Mouse (Mus musculus) midbrain, embryonic 13.5 days (tissue): ENCODE data around the gene Hspa1a. TPM values are rescaled to one million over a fixed set of nuclear protein-coding genes. Genes with fewer than 3 reads are reported as not detected.
"Not testable (repeated sequence)": the region's sequence is repeated elsewhere in the genome, so short reads cannot be mapped to it uniquely, and the experiment has no call there.

Source experiments
- ATAC-seq: fragments of 200-750 bp; cut with Nextera tagmentation; 2 replicates; pipeline ENCODE4 v1.8.0; 2017; ENCODE audit warnings: mild to moderate bottlenecking, moderate TSS enrichment, moderate library complexity
- H3K27ac ChIP-seq: fragments of 300-500 bp; sonication (generic); 2 replicates; pipeline ENCODE4 v1.5.1; 2015; ENCODE audit warnings: inconsistent platforms, mild to moderate bottlenecking, moderate library complexity
- H3K27me3 ChIP-seq: fragments of 300-500 bp; sonication (generic); 2 replicates; pipeline ENCODE4 v1.6.1; 2015; ENCODE audit warnings: mild to moderate bottlenecking, inconsistent platforms
- H3K36me3 ChIP-seq: fragments of 300-500 bp; sonication (generic); 2 replicates; pipeline ENCODE4 v1.6.1; 2015; ENCODE audit warnings: mild to moderate bottlenecking, inconsistent platforms
- H3K4me1 ChIP-seq: fragments of 300-500 bp; sonication (generic); replicated peaks from 2 replicates; pipeline ENCODE4 v1.6.1; 2015; ENCODE audit warnings: inconsistent platforms
- H3K4me2 ChIP-seq: fragments of 300-500 bp; sonication (generic); replicated peaks from 2 replicates; pipeline ENCODE4 v1.6.1; 2015; ENCODE audit warnings: moderate library complexity, mild to moderate bottlenecking, inconsistent platforms
- H3K4me3 ChIP-seq: fragments of 300-500 bp; sonication (generic); replicated peaks from 2 replicates; pipeline ENCODE4 v1.5.1; 2015; ENCODE audit warnings: mild to moderate bottlenecking, inconsistent platforms
- H3K9ac ChIP-seq: fragments of 300-500 bp; sonication (generic); replicated peaks from 2 replicates; pipeline ENCODE4 v1.6.1; 2015; ENCODE audit warnings: mild to moderate bottlenecking, inconsistent platforms
- H3K9me3 ChIP-seq: fragments of 300-500 bp; sonication (generic); 2 replicates; pipeline ENCODE4 v1.6.1; 2016; ENCODE audit warnings: mild to moderate bottlenecking, inconsistent platforms
- WGBS: fragments of 180-500 bp; shearing (Covaris S2); methylation state at CpG from one replicate; pipeline ENCODE4 v1.1.7; 2015; 5-methylcytosine and 5-hydroxymethylcytosine counted together
- polyA plus RNA-seq: library from polyadenylated mRNA; unstranded; fragments of >200 nt; fragmentation: Nextera tagmentation; extraction: Ambion mirVana; gene quantifications from 2 replicates; pipeline ENCODE4 v1.2.1, GENCODE M21; 2015

Gene Hspa1a
- 2.8 and 2.9 TPM in 2 replicates for polyA plus RNA-seq

DNA sequence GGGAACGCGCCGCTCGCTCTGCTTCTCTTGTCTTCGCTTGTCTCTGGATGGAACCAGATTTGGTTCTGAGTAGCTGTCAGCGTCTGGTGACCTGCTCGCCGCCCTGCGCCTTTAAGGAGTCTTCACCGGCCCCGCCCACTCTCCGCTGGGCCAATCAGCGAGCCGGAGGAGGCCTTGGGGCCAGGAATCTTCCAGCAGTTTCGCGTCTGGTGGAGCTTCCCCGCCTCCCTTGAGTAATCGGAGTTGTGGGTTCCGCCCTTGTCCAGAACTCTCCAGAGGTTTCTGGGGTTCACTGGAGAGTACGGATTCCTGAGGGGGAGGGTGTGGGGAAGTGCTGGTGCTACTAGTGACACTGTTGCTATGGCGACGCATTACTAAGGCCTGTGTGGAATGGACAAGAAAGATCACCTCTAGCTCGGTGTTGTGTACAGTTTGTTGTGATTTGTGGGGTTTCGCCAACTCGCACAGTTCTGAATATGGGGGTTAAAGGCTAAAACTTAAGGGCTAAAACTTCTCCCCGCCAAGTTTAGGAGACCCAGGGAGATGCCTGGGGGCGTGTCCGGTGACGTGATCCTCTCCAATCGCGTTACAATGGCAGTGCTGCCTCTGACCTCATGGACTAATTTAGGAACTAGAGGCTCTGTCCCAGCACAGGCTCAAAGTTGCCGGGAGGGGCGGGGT lies at the start of gene Hspa1a, which contains the start of gene Hspa1l:
TSS of gene Hspa1a (minus strand) at position 88 of the 681 bp plus-strand sequence.
TSS of gene Hspa1l (plus strand) at position 635 of the 681 bp plus-strand sequence.
- H3K4me2 ChIP-seq: peak within 1 kb of the TSS; percentile 72
- peaks cover 42% of the 10 kb centered on the region for H3K27me3 ChIP-seq
- H3K4me3 ChIP-seq: peak within 1 kb of the TSS; percentile 41
- H3K9me3 ChIP-seq, H3K36me3 ChIP-seq, H3K4me1 ChIP-seq, H3K27ac ChIP-seq: not testable (repeated sequence)
- under 1% methylated on average over 33 of the region's 33 CpGs for WGBS
- H3K9ac ChIP-seq: peak within 1 kb of the TSS; percentile 44
- ATAC-seq: peak; percentile 95

DNA sequence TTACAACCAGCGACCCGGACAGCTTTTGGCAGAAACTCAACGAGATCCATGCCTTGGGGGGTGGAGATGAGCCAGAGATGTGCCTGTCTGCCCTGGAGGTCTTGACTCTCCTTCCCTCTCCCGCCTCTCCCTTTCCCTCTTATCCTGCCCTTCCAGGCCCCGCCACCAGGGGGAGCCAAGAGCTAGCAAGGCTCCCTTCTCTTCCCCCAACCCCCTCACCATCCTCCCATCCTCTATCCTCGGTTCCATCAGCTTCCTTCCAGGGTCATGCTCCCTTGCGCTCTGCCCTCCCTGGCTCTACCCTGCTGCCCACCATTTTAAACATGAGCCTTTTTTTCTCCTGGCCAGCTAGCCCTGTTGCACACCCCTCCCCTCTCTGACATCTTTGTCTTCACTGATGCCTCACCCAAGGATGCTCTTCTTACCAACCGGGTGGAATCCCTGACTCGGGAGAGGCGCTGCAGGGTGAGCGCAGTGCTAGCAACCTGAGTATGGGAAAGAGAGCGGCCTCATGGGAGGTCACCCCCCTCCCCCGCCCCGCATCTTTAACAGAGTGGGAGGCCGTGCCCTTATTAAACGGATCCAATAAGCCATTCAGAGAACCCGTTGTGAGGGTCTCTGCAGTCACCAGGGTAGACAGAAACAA lies 49.3 kb upstream of the Hspa1a start:
- H3K4me3 ChIP-seq: no peak overlapping the region
- H3K4me2 ChIP-seq: peak overlapping the region; percentile 32
- H3K4me1 ChIP-seq: peaks cover 23% of the 10 kb centered on the region
- H3K27me3 ChIP-seq: no peaks in the 10 kb centered on the region
- peaks cover 16% of the 10 kb centered on the region for H3K36me3 ChIP-seq
- H3K27ac ChIP-seq: peak overlapping the region; percentile 39; the same call in 1 of the 2 replicates
- WGBS: 4% methylated on average over 17 of the region's 17 CpGs
- no peaks in the 10 kb centered on the region for H3K9me3 ChIP-seq
- ATAC-seq: peak; percentile 69
- H3K9ac ChIP-seq: peak overlapping the region; percentile 37

DNA sequence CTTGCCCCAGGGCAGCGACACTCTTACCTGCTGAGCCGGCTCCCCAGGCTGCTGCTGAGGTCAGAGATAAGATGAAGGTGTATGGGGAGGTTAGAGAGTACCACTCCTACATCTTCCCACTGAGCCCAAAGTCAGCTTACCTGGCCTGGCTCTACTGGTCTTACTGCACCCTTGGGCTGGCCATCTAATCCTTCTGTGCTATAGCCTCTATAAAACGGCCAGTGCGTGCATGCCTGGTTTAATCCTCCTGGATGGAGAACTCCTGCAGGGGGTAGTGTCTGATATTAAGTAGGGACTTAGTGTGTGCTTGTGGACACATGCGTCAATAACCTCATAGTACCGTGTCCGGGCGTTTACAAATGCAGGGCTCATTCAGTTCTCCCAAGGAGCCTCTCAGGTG lies 48.6 kb upstream of the Hspa1a start:
- H3K27me3 ChIP-seq: no peaks in the 10 kb centered on the region
- H3K36me3 ChIP-seq: peaks cover 24% of the 10 kb centered on the region
- 86% methylated on average over 8 of the region's 8 CpGs for WGBS
- no peak overlapping the region for H3K4me2 ChIP-seq
- peaks cover 20% of the 10 kb centered on the region for H3K4me1 ChIP-seq
- no peak overlapping the region for H3K4me3 ChIP-seq
- no peak overlapping the region for H3K9ac ChIP-seq
- no peak for ATAC-seq
- H3K9me3 ChIP-seq: no peaks in the 10 kb centered on the region
- H3K27ac ChIP-seq: no peak overlapping the region

DNA sequence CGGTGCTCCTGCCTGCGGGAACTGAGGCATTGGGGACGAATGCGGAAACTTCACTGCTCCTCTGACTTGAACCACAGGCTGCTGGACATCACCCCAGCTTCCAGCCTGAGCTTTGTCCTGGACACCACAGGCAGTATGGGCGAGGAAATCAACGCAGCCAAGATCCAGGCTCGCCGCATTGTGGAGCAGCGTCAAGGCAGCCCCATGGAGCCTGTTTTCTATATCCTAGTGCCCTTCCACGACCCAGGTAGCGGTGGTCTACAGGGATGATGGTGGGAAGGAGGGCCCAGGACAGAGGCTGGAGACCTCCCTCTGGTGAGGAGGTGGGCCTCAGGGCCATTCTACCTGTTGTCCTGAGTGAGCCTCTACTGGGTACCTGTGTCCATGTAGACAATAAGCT lies 47.9 kb upstream of the Hspa1a start:
- H3K4me2 ChIP-seq: no peak overlapping the region
- H3K9ac ChIP-seq: peak overlapping the region; percentile 14; the same call in 1 of the 2 replicates
- H3K27me3 ChIP-seq: no peaks in the 10 kb centered on the region
- no peak overlapping the region for H3K4me3 ChIP-seq
- H3K9me3 ChIP-seq: no peaks in the 10 kb centered on the region
- 71% methylated on average over 11 of the region's 11 CpGs for WGBS
- no peak for ATAC-seq
- peaks cover 20% of the 10 kb centered on the region for H3K4me1 ChIP-seq
- peaks cover 30% of the 10 kb centered on the region for H3K36me3 ChIP-seq
- H3K27ac ChIP-seq: no peak overlapping the region

DNA sequence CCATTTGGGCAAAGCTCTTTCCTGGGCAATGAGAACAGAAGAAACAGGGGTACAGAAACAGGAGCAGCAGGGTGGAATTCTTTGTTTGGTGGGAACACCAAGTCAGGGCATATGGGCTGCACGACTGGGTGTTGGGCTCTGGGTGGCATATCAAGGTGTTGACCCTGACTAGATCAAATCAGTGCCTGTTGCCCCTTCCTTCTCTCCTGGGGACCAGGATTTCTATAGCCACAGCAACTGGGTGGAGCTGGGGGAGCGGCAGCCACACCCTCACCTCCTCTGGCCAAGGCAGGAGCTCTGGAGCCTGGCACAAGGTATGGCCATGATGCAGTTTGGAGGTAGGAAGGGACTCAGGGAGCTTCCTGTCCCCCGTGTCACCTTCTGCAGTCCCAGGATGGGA lies 46.2 kb upstream of the Hspa1a start:
- no peak overlapping the region for H3K27ac ChIP-seq
- H3K36me3 ChIP-seq: peaks cover 47% of the 10 kb centered on the region
- no peak overlapping the region for H3K4me2 ChIP-seq
- peaks cover 20% of the 10 kb centered on the region for H3K4me1 ChIP-seq
- H3K9ac ChIP-seq: no peak overlapping the region
- ATAC-seq: no peak
- no peaks in the 10 kb centered on the region for H3K9me3 ChIP-seq
- no peak overlapping the region for H3K4me3 ChIP-seq
- H3K27me3 ChIP-seq: no peaks in the 10 kb centered on the region
- 90% methylated on average over 3 of the region's 3 CpGs for WGBS

DNA sequence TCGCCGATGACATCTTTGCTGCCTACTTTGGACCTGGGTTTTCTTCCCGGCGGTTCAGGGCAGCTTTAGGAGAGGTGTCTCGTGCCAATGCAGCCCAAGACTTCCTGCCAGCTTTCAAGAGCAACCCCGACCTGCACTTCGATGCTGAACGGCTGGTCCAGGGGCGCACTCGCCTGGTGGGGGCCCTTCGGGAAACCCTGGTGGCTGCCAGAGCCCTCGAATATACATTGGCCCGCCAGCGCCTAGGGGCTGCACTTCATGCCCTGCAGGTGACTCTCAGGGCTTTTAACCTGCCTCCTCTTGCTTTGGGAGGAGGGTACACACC lies 45.7 kb upstream of the Hspa1a start:
- Histone ChIP-seq H3K4me1 (peaks cover 20% of the 10 kb centered on the region), H3K9me3 (no peaks in the 10 kb centered on the region), H3K9ac (no peak overlapping the region), H3K4me3 (no peak overlapping the region), H3K27me3 (no peaks in the 10 kb centered on the region), H3K36me3 (peaks cover 52% of the 10 kb centered on the region), H3K4me2 (no peak overlapping the region), H3K27ac (no peak overlapping the region)
- WGBS: 73% methylated on average over 14 of the region's 14 CpGs
- ATAC-seq: no peak

DNA sequence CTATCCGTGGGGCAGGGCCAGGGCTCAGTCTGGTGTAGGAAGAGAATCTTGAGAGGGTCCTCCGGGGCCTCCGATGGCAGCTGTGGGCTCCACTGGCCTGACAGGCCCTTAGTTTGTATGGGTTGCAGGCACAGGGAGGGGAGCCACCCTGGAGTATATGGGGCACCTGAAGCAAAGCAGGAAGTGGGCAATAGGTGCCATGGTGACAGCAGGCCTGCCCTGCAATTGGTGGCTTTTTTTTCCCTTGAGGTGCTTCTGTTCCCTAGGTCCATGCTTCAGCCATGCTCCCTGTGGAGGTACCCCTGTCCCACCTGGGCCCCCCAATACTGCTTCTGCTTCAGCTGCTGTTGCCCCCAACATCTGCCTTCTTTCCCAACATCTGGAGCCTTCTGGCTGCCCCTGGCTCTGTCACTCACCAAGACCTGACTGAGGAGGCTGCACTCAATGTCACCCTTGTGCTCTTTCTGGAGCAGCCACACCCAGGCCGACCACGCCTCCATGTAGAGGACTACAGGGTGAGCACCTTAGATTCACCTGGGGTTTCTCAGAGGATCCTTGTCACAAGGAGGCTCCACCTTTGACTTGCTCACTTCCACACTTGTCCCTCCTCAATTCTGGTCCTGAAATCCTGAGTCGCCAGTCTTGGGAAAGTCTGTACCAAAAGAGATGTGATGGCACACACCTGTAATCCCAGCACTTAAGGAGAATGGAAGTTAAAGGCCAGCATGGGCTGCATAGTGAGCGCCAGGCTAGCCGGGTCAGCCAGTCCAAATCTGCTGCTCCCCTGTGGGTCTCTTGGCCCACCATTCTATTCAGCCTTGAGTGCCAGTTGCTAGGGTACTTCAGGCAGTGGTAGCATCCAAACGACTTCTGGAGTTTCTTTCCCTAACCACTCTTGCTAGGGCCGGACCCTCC lies 45.1 kb upstream of the Hspa1a start:
- Histone ChIP-seq H3K9me3 (no peaks in the 10 kb centered on the region), H3K27me3 (no peaks in the 10 kb centered on the region), H3K4me1 (peaks cover 20% of the 10 kb centered on the region), H3K4me3 (no peak overlapping the region), H3K36me3 (peaks cover 59% of the 10 kb centered on the region), H3K27ac (peak overlapping the region; percentile 44), H3K4me2 (no peak overlapping the region), H3K9ac (peak overlapping the region; percentile 36; the same call in 1 of the 2 replicates)
- ATAC-seq: no peak
- WGBS: 86% methylated on average over 10 of the region's 10 CpGs

DNA sequence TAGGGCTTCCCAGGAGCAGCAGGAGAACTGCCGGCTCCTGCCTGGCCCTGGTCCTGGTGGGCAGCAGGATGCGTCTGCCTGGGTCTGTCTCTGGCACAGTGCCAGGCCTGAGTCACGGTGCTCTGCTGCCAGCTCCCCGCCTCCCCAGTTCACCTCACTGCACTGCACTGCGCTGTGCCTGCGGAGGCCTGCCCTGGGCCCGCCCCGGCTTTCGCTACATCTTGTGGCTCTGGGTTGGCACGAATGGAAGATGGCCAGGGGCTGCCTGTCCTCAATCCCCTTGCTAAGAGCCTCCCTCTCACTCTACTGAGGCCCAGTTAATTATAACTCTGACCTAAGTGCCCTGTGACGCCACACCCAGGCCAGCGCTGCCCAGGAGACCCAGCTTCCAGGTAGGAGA lies 44.4 kb upstream of the Hspa1a start, which contains the start of gene Vwa7:
TSS of gene Vwa7 (plus strand) at position 204 of the 400 bp plus-strand sequence.
- Histone ChIP-seq H3K9me3 (no peaks in the 10 kb centered on the region), H3K4me2 (no peak within 1 kb of the TSS), H3K4me3 (no peak within 1 kb of the TSS), H3K27me3 (no peaks in the 10 kb centered on the region), H3K27ac (peak within 1 kb of the TSS; percentile 44), H3K36me3 (peaks cover 65% of the 10 kb centered on the region), H3K9ac (peak within 1 kb of the TSS; percentile 36; the same call in 1 of the 2 replicates), H3K4me1 (peaks cover 14% of the 10 kb centered on the region)
- WGBS: 74% methylated on average over 12 of the region's 12 CpGs
- peak; percentile 34 for ATAC-seq

DNA sequence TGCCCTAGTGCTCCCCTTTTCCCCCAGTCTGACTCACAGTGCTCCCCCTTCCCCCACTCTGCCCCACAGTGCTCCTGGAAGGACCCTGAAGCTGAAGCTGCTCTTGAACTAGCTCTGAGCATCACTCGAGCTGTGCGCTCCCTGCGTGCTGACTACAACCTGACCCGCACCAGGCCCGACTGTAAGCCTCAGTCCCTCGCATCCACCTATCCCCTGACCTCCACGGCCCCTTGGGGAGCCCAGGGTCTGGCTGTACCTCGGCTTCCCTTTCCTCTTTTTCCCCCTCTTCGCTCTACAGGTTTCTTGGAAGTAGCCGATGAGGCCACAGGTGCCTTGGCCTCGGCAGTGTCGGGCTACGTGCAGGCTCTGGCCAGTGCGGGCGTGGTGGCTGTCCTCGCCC lies 43.3 kb upstream of the Hspa1a start:
- Histone ChIP-seq H3K4me3 (no peak overlapping the region), H3K4me2 (no peak overlapping the region), H3K4me1 (peaks cover 7% of the 10 kb centered on the region; the same call in 1 of the 2 replicates), H3K9me3 (no peaks in the 10 kb centered on the region), H3K9ac (no peak overlapping the region), H3K27me3 (no peaks in the 10 kb centered on the region), H3K36me3 (peaks cover 76% of the 10 kb centered on the region), H3K27ac (no peak overlapping the region)
- ATAC-seq: no peak
- WGBS: 90% methylated on average over 16 of the region's 16 CpGs

DNA sequence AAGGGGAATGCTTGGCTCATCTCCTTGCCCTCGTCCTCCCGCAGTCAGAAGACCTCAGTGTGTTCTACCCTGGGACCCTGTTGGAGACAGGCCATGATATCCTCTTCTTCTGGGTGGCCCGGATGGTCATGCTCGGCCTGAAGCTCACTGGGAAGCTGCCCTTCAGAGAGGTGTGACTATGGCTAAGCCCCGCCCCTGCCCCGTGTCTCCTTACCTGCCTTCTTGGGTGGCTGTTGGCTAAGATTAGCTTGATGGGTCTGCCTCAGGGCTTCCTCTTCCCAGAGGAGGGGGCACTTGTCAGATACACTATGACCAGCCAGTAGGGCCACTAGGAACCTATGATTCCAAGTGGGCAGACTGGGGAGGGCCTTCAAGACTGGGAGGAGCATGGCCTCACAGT lies 41.3 kb upstream of the Hspa1a start:
- Histone ChIP-seq H3K27me3 (no peaks in the 10 kb centered on the region), H3K36me3 (peaks cover 95% of the 10 kb centered on the region), H3K4me1 (peaks cover 7% of the 10 kb centered on the region; the same call in 1 of the 2 replicates), H3K4me2 (no peak overlapping the region), H3K9me3 (no peaks in the 10 kb centered on the region), H3K27ac (no peak overlapping the region), H3K9ac (no peak overlapping the region), H3K4me3 (no peak overlapping the region)
- 89% methylated on average over 6 of the region's 6 CpGs for WGBS
- no peak for ATAC-seq

DNA sequence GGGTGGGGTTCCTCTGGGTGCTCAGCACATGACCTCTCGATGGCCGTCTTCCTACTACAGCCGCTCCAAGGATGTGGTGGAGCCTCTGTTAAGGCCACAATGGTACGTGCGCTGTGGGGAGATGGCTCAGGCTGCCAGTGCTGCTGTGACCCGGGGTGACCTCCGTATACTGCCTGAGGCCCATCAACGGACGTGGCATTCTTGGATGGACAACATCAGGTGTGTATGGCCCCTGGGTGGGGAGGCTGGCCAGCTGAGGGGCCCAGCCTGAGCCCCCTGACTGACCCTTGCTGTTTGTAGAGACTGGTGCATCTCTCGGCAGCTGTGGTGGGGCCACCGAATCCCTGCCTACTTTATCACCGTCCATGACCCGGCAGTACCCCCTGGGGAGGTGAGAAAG lies 40.5 kb upstream of the Hspa1a start:
- Histone ChIP-seq H3K27me3 (no peaks in the 10 kb centered on the region), H3K36me3 (peaks cover 99% of the 10 kb centered on the region), H3K9ac (no peak overlapping the region), H3K27ac (no peak overlapping the region), H3K4me2 (no peak overlapping the region), H3K4me1 (peaks cover 7% of the 10 kb centered on the region; the same call in 1 of the 2 replicates), H3K9me3 (no peaks in the 10 kb centered on the region), H3K4me3 (no peak overlapping the region)
- 93% methylated on average over 13 of the region's 13 CpGs for WGBS
- ATAC-seq: no peak

DNA sequence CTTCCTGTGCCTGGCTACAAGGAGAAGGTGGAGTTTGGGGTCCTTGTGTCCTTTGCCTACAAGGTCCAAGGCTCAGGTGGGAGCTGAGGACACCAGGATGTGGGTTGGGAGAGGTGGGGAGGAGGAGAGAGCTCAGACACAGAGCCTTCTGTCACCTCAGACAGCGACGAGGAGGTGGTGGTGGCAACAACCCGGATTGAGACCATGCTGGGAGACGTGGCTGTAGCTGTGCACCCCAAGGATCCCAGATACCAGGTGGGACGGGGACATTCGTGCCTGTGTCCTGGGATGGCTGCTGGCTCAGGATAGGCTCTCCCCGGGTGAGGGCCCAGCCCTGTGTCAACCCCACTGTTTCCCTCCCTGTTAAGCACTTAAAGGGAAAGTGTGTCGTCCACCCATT lies 39.5 kb upstream of the Hspa1a start:
- Histone ChIP-seq H3K4me2 (no peak overlapping the region), H3K4me3 (no peak overlapping the region), H3K27me3 (no peaks in the 10 kb centered on the region), H3K9me3 (no peaks in the 10 kb centered on the region), H3K9ac (no peak overlapping the region), H3K4me1 (peaks cover 5% of the 10 kb centered on the region; the same call in 1 of the 2 replicates), H3K27ac (no peak overlapping the region), H3K36me3 (peaks cover 98% of the 10 kb centered on the region)
- ATAC-seq: no peak
- WGBS: 96% methylated on average over 8 of the region's 8 CpGs
